Mouse (Mus musculus) sigmoid colon, adult 10 weeks (tissue): ENCODE measurements around the gene Gm8897. TPM values are rescaled to one million over a fixed set of nuclear protein-coding genes. Genes with fewer than 3 reads are reported as not detected.

Source experiments
- polyA plus RNA-seq: library from polyadenylated mRNA; stranded (reverse); fragments of 350-450 nt; fragmentation: Illumina TruSeq; extraction: RNeasy Lipid Tissue Mini Kit (QIAGEN cat#74804); gene quantifications from one replicate; pipeline ENCODE4 v1.2.3, GENCODE M21; 2014; ENCODE audit warnings: low read depth, low replicate concordance

The Gm8897 gene
- polyA plus RNA-seq: not detected

GRCm38 (mm10) chr5:11416118-11416517 lies at the start of gene Gm8897:
Gm8897 (plus strand) TSS chr5:11416418.

Other genes starting within 250 kb of the Gm8897 start
- gene Gm5861, start 233.3 kb upstream of the Gm8897 start, polyA plus RNA-seq: not detected
- gene Gm8890, start 160.4 kb upstream of the Gm8897 start, polyA plus RNA-seq: not detected
- gene Speer1, start 74.9 kb upstream of the Gm8897 start, polyA plus RNA-seq: not detected
- gene Gm8906, start 86.3 kb downstream of the Gm8897 start, polyA plus RNA-seq: not detected
- not detected for gene Gm6460, start 178.5 kb downstream of the Gm8897 start, polyA plus RNA-seq